ENCODE assay signal across 7 mouse cellular contexts in genomic region chr12:80757751-80758558, GRCm38 (mm10). TPM values are rescaled to one million over a fixed set of nuclear protein-coding genes. Genes with fewer than 3 reads are reported as not detected.
DNase-seq lines count a peak whose midpoint lies in the region; ATAC-seq and TF ChIP-seq lines count a peak whose summit lies in the region.

No protein-coding gene starts in this region.

- ATAC-seq in common myeloid progenitor, adult 5-6 weeks (replicated peaks; ENCODE audit: low read depth, poor library complexity, severe bottlenecking) = peak; percentile 21; the same call in 1 of the 2 replicates
- peak; percentile 90 for ATAC-seq in lung, embryonic 16.5 days (ENCODE audit: low read depth)

- peaks cover 6% of the 10 kb centered on the region; the same call in 1 of the 2 replicates for H3K27me3 ChIP-seq in kidney, adult 2 months (replicated peaks; ENCODE audit: control insufficient read depth, insufficient read depth, low read length)
- peaks cover 71% of the 10 kb centered on the region for H3K27me3 ChIP-seq in lung, embryonic 16.5 days (ENCODE audit: control insufficient read depth, insufficient read depth, low read depth, low read length)

- no peak for TF ChIP-seq POLR2A in kidney, adult 2 months (IDR thresholded peaks at IDR 0.05; ENCODE audit: low read depth, low read length)

- TF ChIP-seq CTCF in kidney, adult 2 months (conservative IDR thresholded peaks at IDR 0.05; ENCODE audit: insufficient read depth, insufficient read length, low read depth, low read length) = no peak

- H3K9ac ChIP-seq in lung, embryonic 16.5 days (ENCODE audit: low read length) = peak overlapping the region; percentile 50

- DNase-seq in adrenal gland, postnatal 10 days = peak; percentile 76
- DNase-seq in heart, adult 18-20 months = peak; percentile 77 to 83
- DNase-seq in kidney, adult 2 months = peak; percentile 82
- peak; percentile 79 for DNase-seq in ovary, postnatal 36 days (ENCODE audit: low spot score)
- no peak for DNase-seq in layer of hippocampus, postnatal 36 days

- no peaks in the 10 kb centered on the region for H3K9me3 ChIP-seq in lung, embryonic 16.5 days (ENCODE audit: control insufficient read depth, low read length)

- no peaks in the 10 kb centered on the region for H3K4me1 ChIP-seq in kidney, adult 2 months (ENCODE audit: control insufficient read depth, insufficient read depth, low read length)
- H3K4me1 ChIP-seq in lung, embryonic 16.5 days (replicated peaks; ENCODE audit: control insufficient read depth, insufficient read depth, low read length) = peaks cover 18% of the 10 kb centered on the region

- no peak overlapping the region for H3K27ac ChIP-seq in kidney, adult 2 months (ENCODE audit: insufficient read depth, low read depth, low read length)
- H3K27ac ChIP-seq in lung, embryonic 16.5 days (ENCODE audit: low read length) = no peak overlapping the region

- peak overlapping the region; percentile 46 for H3K4me3 ChIP-seq in kidney, adult 2 months (ENCODE audit: insufficient read depth, low read depth, low read length)
- H3K4me3 ChIP-seq in lung, embryonic 16.5 days (ENCODE audit: low read length) = peak overlapping the region; percentile 60

- under 1% methylated on average over 122 of the region's 122 CpGs for WGBS in kidney, adult 2 months
- WGBS in lung, embryonic 16.5 days = under 1% methylated on average over 102 of the region's 122 CpGs

- H3K4me2 ChIP-seq in lung, embryonic 16.5 days (ENCODE audit: low read depth, low read length) = peak overlapping the region; percentile 99

- no peaks in the 10 kb centered on the region for H3K36me3 ChIP-seq in kidney, adult 2 months (ENCODE audit: control insufficient read depth, insufficient read depth, low read length)
- H3K36me3 ChIP-seq in lung, embryonic 16.5 days (ENCODE audit: control insufficient read depth, insufficient read depth, low read length) = no peaks in the 10 kb centered on the region

RNA-seq across cellular contexts. Expression of gene Ccdc177, which starts 2.5 kb away (rescaled TPM):
- total RNA-seq in adrenal gland, postnatal 10 days (2021) = under 1 TPM; 0.06 to 0.12 TPM
- 0.14 and 0.29 TPM in 2 replicates for total RNA-seq in common myeloid progenitor, adult 5-6 weeks (2017)
- under 1 TPM in 1 of 2 experiments, not detected in 1; 0.05 TPM for total RNA-seq in heart, adult 18-20 months (2021)
- not detected in 2 replicates for polyA plus RNA-seq in kidney, adult 2 months (2012; rRNA removed)
- 0.06 TPM in 1 of 2 replicates, not detected in the other for polyA plus RNA-seq in lung, embryonic 16.5 days (2015; fragmentation: Nextera tagmentation; extraction: Ambion mirVana)
- 10 to 100 TPM; 16.5 to 18.6 TPM for total RNA-seq in layer of hippocampus, postnatal 36 days (2021)

RNA-seq across cellular contexts. Expression of gene Susd6, which starts 32.4 kb away (rescaled TPM):
- total RNA-seq in adrenal gland, postnatal 10 days (2021) = 10 to 100 TPM; 41.7 to 42.1 TPM
- 18.4 and 22.4 TPM in 2 replicates for total RNA-seq in common myeloid progenitor, adult 5-6 weeks (2017)
- total RNA-seq in heart, adult 18-20 months (2021) = 10 to 100 TPM; 68.3 to 71.9 TPM
- 65.5 and 80.0 TPM in 2 replicates for polyA plus RNA-seq in kidney, adult 2 months (2012; rRNA removed)
- polyA plus RNA-seq in lung, embryonic 16.5 days (2015; fragmentation: Nextera tagmentation; extraction: Ambion mirVana) = 21.9 and 22.8 TPM in 2 replicates
- total RNA-seq in layer of hippocampus, postnatal 36 days (2021) = 10 to 100 TPM; 66.7 to 70.2 TPM

Comparison
In these comparisons a context has a peak if more than half of its experiments do, and no peak if none do; other contexts are left out.
1. DNase-seq: peak in adrenal gland, postnatal 10 days (single experiment), heart, adult 18-20 months (2 of 2), kidney, adult 2 months (single experiment) and ovary, postnatal 36 days (single experiment); none in layer of hippocampus, postnatal 36 days (0 of 2).
2. RNA of gene Ccdc177, which starts 2.5 kb away (total RNA-seq): 16.5 to 18.6 TPM in layer of hippocampus, postnatal 36 days; 0.14 to 0.29 TPM in common myeloid progenitor, adult 5-6 weeks, 0.06 to 0.12 TPM in adrenal gland, postnatal 10 days and 0.05 TPM in heart, adult 18-20 months; every median in the first group is over 10 times any median in the second.